In the genomic region with DNA sequence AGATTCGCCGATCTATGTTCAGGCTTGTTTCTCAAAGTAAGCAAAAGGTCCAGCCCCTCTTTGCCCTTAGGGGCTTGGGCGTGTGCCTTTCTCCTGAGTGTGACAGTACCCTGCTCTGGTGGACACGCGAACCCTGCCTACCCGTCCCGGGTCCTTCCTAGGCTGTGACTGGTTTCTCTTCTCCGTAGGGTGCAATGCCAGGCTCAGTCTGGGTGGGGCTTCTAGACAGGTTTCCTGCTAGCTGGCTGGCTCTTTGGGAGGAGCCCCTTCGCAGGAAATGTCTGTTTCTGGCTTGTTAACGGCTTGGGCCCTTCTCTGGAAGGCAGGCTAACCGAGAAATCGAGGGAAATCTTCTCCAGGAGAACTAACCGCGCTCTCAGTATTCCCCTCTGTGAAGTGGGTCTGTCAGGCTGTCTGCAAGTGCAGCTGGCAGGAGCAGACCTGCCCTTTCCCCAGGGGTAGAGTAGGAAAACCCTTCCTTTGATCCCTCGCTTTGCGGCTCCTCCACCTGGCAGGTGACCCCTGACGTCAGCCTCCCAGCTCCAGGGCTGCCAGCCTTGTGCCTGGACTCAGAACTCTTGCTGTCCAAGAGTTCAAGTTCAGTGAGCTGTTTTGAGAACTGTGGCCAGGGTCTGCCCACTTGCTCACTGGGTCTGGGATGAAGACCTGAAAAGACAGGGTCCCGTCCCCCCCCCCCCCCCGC, we compare ENCODE assay signal across 8 mouse cellular contexts. TPM values are rescaled to one million over a fixed set of nuclear protein-coding genes. Genes with fewer than 3 reads are reported as not detected.
DNase-seq lines count a peak whose midpoint lies in the region; ATAC-seq and TF ChIP-seq lines count a peak whose summit lies in the region.

No protein-coding gene starts in this region.

- peaks cover 14% of the 10 kb centered on the region; the same call in 1 of the 2 replicates for H3K79me2 ChIP-seq in liver, adult 2 months (ENCODE audit: control insufficient read depth, insufficient read depth, low read length)

- peak; percentile 44 to 72 for DNase-seq in adrenal gland, adult (ENCODE audit: inconsistent age in 2 of 2, low spot score in 1 of 2)
- no peak for DNase-seq in adrenal gland, postnatal 4 days (ENCODE audit: low spot score in 2 of 2)
- DNase-seq in hindbrain, embryonic 14.5 days (ENCODE audit: low spot score), result no peak
- peak; percentile 72 for DNase-seq in liver, adult 2 months (ENCODE audit: extremely low read depth, low read depth, low spot score)
- DNase-seq in frontal cortex, postnatal 25 days (ENCODE audit: low spot score in 2 of 2), result no peak
- DNase-seq in frontal cortex, postnatal 10 days (ENCODE audit: low spot score in 2 of 2), result no peak

- peaks cover 10% of the 10 kb centered on the region for H3K4me1 ChIP-seq in embryonic facial prominence, embryonic 12.5 days
- H3K4me1 ChIP-seq in hindbrain, embryonic 14.5 days (replicated peaks; ENCODE audit: control insufficient read depth, insufficient read depth, low read length), result peaks cover 11% of the 10 kb centered on the region; the same call in 1 of the 2 replicates
- H3K4me1 ChIP-seq in liver, adult 2 months (ENCODE audit: control insufficient read depth, insufficient read depth, low read length), result peaks cover 21% of the 10 kb centered on the region; the same call in 1 of the 2 replicates
- peaks cover 12% of the 10 kb centered on the region for H3K4me1 ChIP-seq in midbrain, embryonic 16.5 days (ENCODE audit: control insufficient read depth, insufficient read depth, low read length)

- peak; percentile 15; the same call in 1 of the 2 replicates for TF ChIP-seq POLR2A in liver, adult 2 months (IDR thresholded peaks at IDR 0.05; ENCODE audit: extremely low read depth, insufficient read depth, low read length)

- no peak for TF ChIP-seq CTCF in liver, adult 2 months (IDR thresholded peaks at IDR 0.05; ENCODE audit: low read depth, low read length)

- H3K27ac ChIP-seq in embryonic facial prominence, embryonic 12.5 days, result no peak overlapping the region
- H3K27ac ChIP-seq in hindbrain, embryonic 14.5 days, result no peak overlapping the region
- H3K27ac ChIP-seq in liver, adult 2 months (replicated peaks; ENCODE audit: insufficient read depth, low read depth, low read length), result peak overlapping the region; percentile 92
- no peak overlapping the region for H3K27ac ChIP-seq in midbrain, embryonic 16.5 days (ENCODE audit: low read length)

- H3K9me3 ChIP-seq in embryonic facial prominence, embryonic 12.5 days, result no peaks in the 10 kb centered on the region
- no peaks in the 10 kb centered on the region for H3K9me3 ChIP-seq in hindbrain, embryonic 14.5 days (ENCODE audit: control insufficient read depth, low read length)
- no peaks in the 10 kb centered on the region for H3K9me3 ChIP-seq in midbrain, embryonic 16.5 days (replicated peaks; ENCODE audit: control insufficient read depth, low read length, poor library complexity, severe bottlenecking)

- WGBS in embryonic facial prominence, embryonic 12.5 days, result 7% methylated on average over 17 of the region's 19 CpGs
- WGBS in hindbrain, embryonic 14.5 days, result 12% methylated on average over 19 of the region's 19 CpGs
- WGBS in liver, adult 2 months, result 5% methylated on average over 18 of the region's 19 CpGs
- 13% methylated on average over 18 of the region's 19 CpGs for WGBS in midbrain, embryonic 16.5 days

- peak overlapping the region; percentile 92 for H3K4me2 ChIP-seq in embryonic facial prominence, embryonic 12.5 days (replicated peaks)
- H3K4me2 ChIP-seq in hindbrain, embryonic 14.5 days (replicated peaks), result peak overlapping the region; percentile 81
- peak overlapping the region; percentile 95 for H3K4me2 ChIP-seq in midbrain, embryonic 16.5 days (ENCODE audit: low read length)

- peak overlapping the region; percentile 39; the same call in 1 of the 2 replicates for H3K9ac ChIP-seq in embryonic facial prominence, embryonic 12.5 days
- no peak overlapping the region for H3K9ac ChIP-seq in hindbrain, embryonic 14.5 days
- H3K9ac ChIP-seq in liver, adult 2 months (ENCODE audit: low read depth, low read length), result peak overlapping the region; percentile 87
- H3K9ac ChIP-seq in midbrain, embryonic 16.5 days (ENCODE audit: low read depth, low read length), result 0 out of 2 replicates have a peak overlapping the region, but pooled peaks have one; percentile 74

- no peak for ATAC-seq in embryonic facial prominence, embryonic 12.5 days (ENCODE audit: insufficient number of reproducible peaks, insufficient read depth, low FRiP score, low TSS enrichment)
- no peak for ATAC-seq in hindbrain, embryonic 14.5 days (ENCODE audit: low FRiP score)
- no peak for ATAC-seq in midbrain, embryonic 16.5 days

- H3K4me3 ChIP-seq in embryonic facial prominence, embryonic 12.5 days, result peak overlapping the region; percentile 43
- peak overlapping the region; percentile 37 for H3K4me3 ChIP-seq in hindbrain, embryonic 14.5 days (replicated peaks; ENCODE audit: low read length)
- H3K4me3 ChIP-seq in liver, adult 2 months (ENCODE audit: insufficient read depth, low read depth, low read length), result peak overlapping the region; percentile 76
- peak overlapping the region; percentile 49 for H3K4me3 ChIP-seq in midbrain, embryonic 16.5 days (ENCODE audit: low read depth, low read length)

- H3K27me3 ChIP-seq in embryonic facial prominence, embryonic 12.5 days, result peaks cover 35% of the 10 kb centered on the region
- H3K27me3 ChIP-seq in hindbrain, embryonic 14.5 days (ENCODE audit: control insufficient read depth, insufficient read depth, low read length), result peaks cover 46% of the 10 kb centered on the region
- no peaks in the 10 kb centered on the region for H3K27me3 ChIP-seq in liver, adult 2 months (ENCODE audit: control insufficient read depth, insufficient read depth, low read length)
- H3K27me3 ChIP-seq in midbrain, embryonic 16.5 days (ENCODE audit: control insufficient read depth, insufficient read depth, low read depth, low read length), result peaks cover 27% of the 10 kb centered on the region

- H3K36me3 ChIP-seq in embryonic facial prominence, embryonic 12.5 days, result no peaks in the 10 kb centered on the region
- no peaks in the 10 kb centered on the region for H3K36me3 ChIP-seq in hindbrain, embryonic 14.5 days (replicated peaks; ENCODE audit: control insufficient read depth, insufficient read depth)
- H3K36me3 ChIP-seq in liver, adult 2 months (ENCODE audit: control insufficient read depth, insufficient read depth, low read length), result peaks cover 29% of the 10 kb centered on the region
- no peaks in the 10 kb centered on the region for H3K36me3 ChIP-seq in midbrain, embryonic 16.5 days (ENCODE audit: control insufficient read depth, insufficient read depth, low read length)

RNA-seq across cellular contexts. Expression of gene Ass1, which starts 0.8 kb away (rescaled TPM):
- total RNA-seq in adrenal gland, postnatal 4 days (2021), result 10 to 100 TPM; 53.1 to 95.2 TPM
- 9.3 and 14.1 TPM in 2 replicates for polyA plus RNA-seq in embryonic facial prominence, embryonic 12.5 days (2016; fragmentation: Nextera tagmentation; extraction: Ambion mirVana)
- 6.1 and 8.0 TPM in 2 replicates for polyA plus RNA-seq in hindbrain, embryonic 14.5 days (2014; fragmentation: Nextera tagmentation; extraction: Ambion mirVana)
- total RNA-seq in liver, adult 2 months (2014; rRNA removed), result 3,064 and 4,344 TPM in 2 replicates
- polyA plus RNA-seq in liver, adult 2 months (2012; rRNA removed), result 3,470 and 3,993 TPM in 2 replicates
- 10.3 and 12.0 TPM in 2 replicates for polyA plus RNA-seq in midbrain, embryonic 16.5 days (2015; fragmentation: Nextera tagmentation; extraction: Ambion mirVana)

Comparison
In these comparisons a context has a peak if more than half of its experiments do, and no peak if none do; other contexts are left out.
1. DNase-seq: peak in adrenal gland, adult (2 of 2) and liver, adult 2 months (single experiment); none in adrenal gland, postnatal 4 days (0 of 2), hindbrain, embryonic 14.5 days (single experiment), frontal cortex, postnatal 25 days (0 of 2) and frontal cortex, postnatal 10 days (0 of 2).
2. RNA of gene Ass1, which starts 0.8 kb away (polyA plus RNA-seq): 3,470 to 3,993 TPM in liver, adult 2 months; 10.3 to 12.0 TPM in midbrain, embryonic 16.5 days, 9.3 to 14.1 TPM in embryonic facial prominence, embryonic 12.5 days and 6.1 to 8.0 TPM in hindbrain, embryonic 14.5 days; every median in the first group is over 100 times any median in the second.
3. Peak in every context shown above with its lines, with median percentiles within 50 percentile points of each other: H3K4me2 ChIP-seq and H3K4me3 ChIP-seq.